Mouse (Mus musculus) brain, embryonic 18.5 days (tissue): Measurements from ENCODE around the gene Pcgf2.
"Not testable (repeated sequence)": the region's sequence is repeated elsewhere in the genome, so short reads cannot be mapped to it uniquely, and the experiment has no call there.

Source experiments
- DNase-seq: peaks from one replicate; pipeline ENCODE4 v3.0.0-alpha.2; 2012; ENCODE audit warnings: low read depth, low spot score

Pcgf2 gene

DNA sequence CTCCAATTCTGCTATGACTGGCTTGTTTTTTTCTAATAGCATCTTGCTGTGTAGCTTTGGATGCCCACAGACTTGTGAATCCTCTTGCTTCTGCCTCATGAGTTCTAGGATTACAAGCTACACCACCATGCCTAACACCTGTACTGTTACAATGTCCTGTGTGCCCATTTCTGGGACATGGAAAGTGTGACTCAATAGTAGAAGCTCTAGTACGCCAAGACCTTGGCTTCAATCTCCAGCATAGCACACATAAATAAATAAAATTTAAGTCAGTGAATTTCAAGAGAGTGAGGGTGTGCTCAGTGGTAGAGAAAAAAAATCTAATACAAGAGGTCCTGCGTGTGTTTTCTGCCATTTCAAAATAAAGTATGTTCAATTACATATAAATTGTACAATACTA lies 46.1 kb downstream of the Pcgf2 start:
- no peak for DNase-seq

GRCm38 (mm10) chr11:97653376-97653775 lies 46.9 kb downstream of the Pcgf2 start:
- DNase-seq: not testable (repeated sequence)

GRCm38 (mm10) chr11:97650341-97650740 lies 50.0 kb downstream of the Pcgf2 start:
- no peak for DNase-seq

GRCm38 (mm10) chr11:97648541-97648940 lies 51.8 kb downstream of the Pcgf2 start:
- DNase-seq: not testable (repeated sequence)

- DNase-seq: no peak
Observed at GRCm38 (mm10) chr11:97644834-97645233, 55.5 kb downstream of the Pcgf2 start.

DNA sequence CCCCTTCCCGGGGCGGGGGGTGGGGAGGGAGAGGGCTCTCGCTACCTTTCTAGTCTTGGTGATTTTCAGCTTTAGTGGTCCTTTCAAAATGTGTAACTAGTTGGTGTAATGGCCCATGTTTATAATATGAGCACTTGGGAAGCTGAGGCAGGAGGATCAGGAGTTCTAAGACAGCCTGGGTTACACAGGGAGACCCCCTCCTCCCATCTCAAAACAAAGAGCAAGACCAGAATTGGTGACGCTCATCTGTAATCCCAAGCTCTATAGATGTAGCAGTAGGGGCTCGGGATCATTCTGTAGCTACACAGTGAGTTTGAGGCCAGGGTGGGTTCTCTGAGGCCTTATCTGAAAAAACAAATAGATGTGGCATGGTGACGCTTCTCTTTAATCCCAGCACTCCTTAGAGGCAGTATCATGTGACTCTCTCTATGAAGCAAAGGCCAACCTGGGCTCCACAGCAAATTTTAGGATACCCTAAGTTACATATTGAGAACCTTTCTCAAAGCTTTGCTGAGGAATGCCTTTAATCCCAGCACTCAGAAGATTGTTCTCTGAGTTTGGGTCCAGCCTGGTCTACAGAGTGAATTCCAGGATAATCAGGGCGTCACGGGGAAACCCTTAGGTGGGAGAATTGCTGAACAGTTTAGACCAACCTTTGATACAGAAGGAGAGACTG lies 56.8 kb downstream of the Pcgf2 start:
- no peak for DNase-seq

- DNase-seq: no peak
Observed at GRCm38 (mm10) chr11:97642746-97643145, 57.6 kb downstream of the Pcgf2 start.

GRCm38 (mm10) chr11:97641668-97642067 lies 58.6 kb downstream of the Pcgf2 start:
- DNase-seq: no peak
